Mouse (Mus musculus): Measurements from ENCODE around the gene Rtn3. TPM values are rescaled to one million over a fixed set of nuclear protein-coding genes. Genes with fewer than 3 reads are reported as not detected.
"Not testable (repeated sequence)": the region's sequence is repeated elsewhere in the genome, so short reads cannot be mapped to it uniquely, and the experiment has no call there.

The Rtn3 gene
- total RNA-seq, 2 experiments from 2014 or later: 30.6 to 37.7 TPM

GRCm38 (mm10) chr19:7500701-7501100 lies 17.6 kb upstream of the Rtn3 start:
- no peak overlapping the region for H3K27ac ChIP-seq
- no peak for DNase-seq
- TF ChIP-seq CTCF (IDR thresholded peaks at IDR 0.05): no peak
- H3K4me3 ChIP-seq: no peak overlapping the region
- intact Hi-C loops (cut with DNase I): no loop called here

- intact Hi-C loops (cut with DNase I): no loop called here
- DNase-seq: no peak
- H3K4me3 ChIP-seq: no peak overlapping the region
- no peak for TF ChIP-seq CTCF (IDR thresholded peaks at IDR 0.05)
- peak overlapping the region; percentile 53 for H3K27ac ChIP-seq
Measured at GRCm38 (mm10) chr19:7498816-7499215, 15.7 kb upstream of the Rtn3 start.

GRCm38 (mm10) chr19:7496070-7496469 lies 13.0 kb upstream of the Rtn3 start:
- H3K4me3 ChIP-seq; intact Hi-C loops (cut with DNase I): not testable (repeated sequence)
- peak overlapping the region; percentile 93; the same call in 1 of the 2 replicates for H3K27ac ChIP-seq

DNA sequence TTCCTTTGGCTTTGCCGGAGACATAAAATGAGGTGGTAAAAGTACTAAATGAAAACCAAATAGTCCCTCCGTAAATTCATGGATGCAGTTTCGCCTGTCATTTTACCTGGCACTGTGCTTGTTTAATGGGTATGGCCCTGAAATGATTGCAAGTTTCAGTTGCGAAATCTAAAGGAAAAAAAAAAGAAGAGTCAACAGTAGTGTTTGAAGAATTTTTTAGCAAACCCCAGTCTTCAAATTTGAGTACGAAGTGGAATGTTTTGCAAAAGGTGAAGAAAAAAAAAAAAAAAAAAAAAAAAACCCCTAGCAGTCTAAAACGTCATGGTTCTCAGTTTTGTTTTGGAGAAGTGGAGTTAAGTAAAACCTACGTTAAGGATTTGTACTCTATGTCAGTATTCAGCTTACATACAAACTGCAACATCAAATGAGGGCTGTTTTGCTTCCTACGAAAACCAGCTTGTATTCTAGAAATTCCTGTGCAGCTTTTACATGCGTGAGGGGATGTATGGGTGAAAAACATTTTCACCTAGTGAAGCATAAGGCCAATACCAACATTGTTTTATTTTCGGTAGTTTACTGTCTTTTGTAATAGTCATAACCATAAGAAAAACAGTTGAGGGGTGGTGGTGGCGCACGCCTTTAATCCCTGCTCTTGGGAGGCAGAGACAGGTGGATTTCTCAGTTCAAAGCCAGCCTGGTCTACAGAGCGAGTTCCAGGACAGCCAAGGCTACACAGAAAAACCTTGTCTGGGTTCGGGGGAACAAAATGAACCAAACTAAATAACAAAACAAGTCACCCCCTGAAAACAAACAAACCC lies 12.3 kb upstream of the Rtn3 start:
- Histone ChIP-seq H3K27ac (peak overlapping the region; percentile 93), H3K4me3 (peak overlapping the region; percentile 92)
- no peak for DNase-seq
- TF ChIP-seq CTCF (IDR thresholded peaks at IDR 0.05): no peak
- intact Hi-C loops (cut with DNase I): no loop called here

More at GRCm38 (mm10) chr19:7496070-7496469, 13.0 kb upstream of the Rtn3 start:
- DNase-seq: not testable (repeated sequence)

- H3K27ac ChIP-seq: peak overlapping the region; percentile 93
- intact Hi-C loops (cut with DNase I): no loop called here
- peak overlapping the region; percentile 92 for H3K4me3 ChIP-seq
- TF ChIP-seq CTCF (IDR thresholded peaks at IDR 0.05): peak; percentile 39
- DNase-seq: peak; percentile 97
Measured at GRCm38 (mm10) chr19:7494187-7495015, 11.3 kb upstream of the Rtn3 start.

GRCm38 (mm10) chr19:7493352-7494186 lies 10.5 kb upstream of the Rtn3 start, which contains the start of gene Atl3:
Gene Atl3, plus strand, starts transcription at chr19:7494040.
- peak within 1 kb of the TSS; percentile 92 for H3K4me3 ChIP-seq
- no peak for TF ChIP-seq CTCF (IDR thresholded peaks at IDR 0.05)
- DNase-seq: no peak
- H3K27ac ChIP-seq: peak within 1 kb of the TSS; percentile 93
- intact Hi-C loops (cut with DNase I): no loop called here

DNA sequence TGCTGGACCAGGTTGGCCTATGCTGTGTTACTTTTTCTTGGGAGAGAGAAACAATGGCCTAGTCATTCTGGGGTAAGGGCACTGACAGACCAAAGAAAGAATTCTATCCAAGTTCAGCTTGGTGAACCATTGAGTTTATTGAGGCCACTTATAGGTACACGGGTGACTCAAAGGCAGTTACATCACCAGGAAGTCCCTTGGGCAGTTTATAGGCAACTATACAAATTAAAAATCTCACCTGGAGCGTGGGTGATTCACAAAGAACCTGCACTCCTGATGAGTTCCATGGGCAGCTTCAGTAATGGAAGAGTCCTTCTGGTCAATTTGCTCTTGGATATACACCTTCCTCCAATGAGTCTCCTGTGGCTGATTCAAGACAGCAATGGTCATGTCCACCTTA lies 9.6 kb upstream of the Rtn3 start:
- no peak overlapping the region for H3K27ac ChIP-seq
- no peak for DNase-seq

GRCm38 (mm10) chr19:7491960-7492359 lies 8.9 kb upstream of the Rtn3 start:
- intact Hi-C loops (cut with DNase I): no loop called here
- DNase-seq: no peak
- H3K4me3 ChIP-seq: no peak overlapping the region
- no peak for TF ChIP-seq CTCF (IDR thresholded peaks at IDR 0.05)
- H3K27ac ChIP-seq: no peak overlapping the region

More for the DNA sequence above, 9.6 kb upstream of the Rtn3 start:
- TF ChIP-seq CTCF (IDR thresholded peaks at IDR 0.05): no peak
- intact Hi-C loops (cut with DNase I): no loop called here
- H3K4me3 ChIP-seq: no peak overlapping the region

- DNase-seq: no peak
- TF ChIP-seq CTCF (IDR thresholded peaks at IDR 0.05): no peak
- no peak overlapping the region for H3K27ac ChIP-seq
- intact Hi-C loops (cut with DNase I): no loop called here
- no peak overlapping the region for H3K4me3 ChIP-seq
Measured at GRCm38 (mm10) chr19:7487680-7488079, 4.6 kb upstream of the Rtn3 start.

DNA sequence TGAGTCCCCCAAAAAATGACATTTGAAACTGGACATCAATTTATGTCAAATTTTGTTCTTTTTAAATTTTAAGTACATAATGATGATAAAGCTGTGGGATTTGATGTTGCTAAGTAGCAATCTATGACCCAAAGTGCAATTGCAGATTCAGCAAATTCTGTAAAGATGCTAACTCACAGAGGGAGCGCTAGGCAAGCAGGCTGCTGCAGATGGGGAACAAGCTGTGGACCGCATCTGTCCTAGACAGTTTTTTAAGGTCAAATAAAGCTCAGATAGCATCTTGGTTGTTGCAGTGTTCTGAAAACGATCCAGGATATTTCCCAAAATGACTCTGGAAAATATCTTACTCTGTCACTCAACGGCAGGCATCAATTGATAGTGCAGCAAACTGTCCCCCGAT lies 995 bp upstream of the Rtn3 start:
- Histone ChIP-seq H3K27ac (peak overlapping the region; percentile 99), H3K4me3 (peak overlapping the region; percentile 99)
- intact Hi-C loops (cut with DNase I): loop anchor here (5.0 kb wide), 1 partner anchor 42 kb away; no protein-coding TSS in a partner anchor
- TF ChIP-seq CTCF (IDR thresholded peaks at IDR 0.05): no peak
- DNase-seq: no peak

GRCm38 (mm10) chr19:7483512-7483882 lies 416 bp upstream of the Rtn3 start:
- intact Hi-C loops (cut with DNase I): loop anchor here (5.0 kb wide), 1 partner anchor 41 kb away; no protein-coding TSS in a partner anchor
- no peak; the same call in 1 of the 2 replicates for TF ChIP-seq CTCF (IDR thresholded peaks at IDR 0.05)
- no peak for DNase-seq
- peak overlapping the region; percentile 99 for H3K4me3 ChIP-seq
- H3K27ac ChIP-seq: peak overlapping the region; percentile 99

DNA sequence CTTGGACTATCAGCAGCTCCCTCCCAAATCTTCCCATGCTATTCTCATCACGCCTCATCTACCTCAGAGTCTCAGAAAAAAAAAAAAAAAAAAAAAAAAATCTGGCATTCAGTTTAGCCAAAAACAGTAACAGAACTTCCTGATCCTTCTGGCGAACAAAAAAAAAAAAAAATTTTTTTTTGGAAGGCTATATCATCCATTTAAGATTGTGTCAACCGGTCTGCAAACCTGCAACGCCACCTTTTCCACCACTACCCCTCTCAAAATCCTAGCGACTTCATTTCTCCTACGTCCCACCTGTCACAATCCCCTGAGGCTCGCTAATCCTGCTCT lies 849 bp downstream of the Rtn3 start:
- H3K4me3 ChIP-seq: peak overlapping the region; percentile 99
- DNase-seq: no peak
- intact Hi-C loops (cut with DNase I): loop anchor here (5.0 kb wide), 1 partner anchor 40 kb away; no protein-coding TSS in a partner anchor
- no peak for TF ChIP-seq CTCF (IDR thresholded peaks at IDR 0.05)
- peak overlapping the region; percentile 99 for H3K27ac ChIP-seq
